Comparison of ENCODE assay signal across 8 mouse cellular contexts in the genomic region with DNA sequence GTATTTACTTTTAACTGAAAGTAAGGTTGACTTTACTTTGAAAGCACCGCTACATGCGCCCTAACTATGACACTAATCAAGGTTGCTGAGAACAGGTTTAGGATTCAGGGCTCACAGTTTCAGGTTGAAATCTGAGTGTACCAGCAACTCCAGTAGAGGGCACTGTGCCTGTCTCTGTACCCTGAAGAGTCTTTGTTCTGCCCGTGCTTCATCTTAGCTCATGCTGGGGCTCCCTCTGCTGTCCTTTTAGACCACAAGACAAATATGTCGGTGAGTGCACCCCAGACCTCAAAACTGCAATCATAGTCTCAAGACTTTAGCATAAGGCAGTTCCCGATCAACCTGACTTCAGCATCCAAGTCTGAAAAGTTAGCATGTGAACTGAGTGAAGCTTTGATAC.
A peak's percentile ranks its signal among the peaks of the same experiment; 100 is the strongest.
DNase-seq lines count a peak whose midpoint lies in the region; ATAC-seq and TF ChIP-seq lines count a peak whose summit lies in the region.

No protein-coding gene starts in this region.

- H3K9ac ChIP-seq in embryonic facial prominence, embryonic 11.5 days (replicated peaks; ENCODE audit: low read length) = no peak overlapping the region
- no peak overlapping the region for H3K9ac ChIP-seq in kidney, embryonic 16.5 days (replicated peaks; ENCODE audit: low read length)
- no peak overlapping the region for H3K9ac ChIP-seq in limb, embryonic 14.5 days (ENCODE audit: low read depth, low read length, severe bottlenecking)

- H3K27me3 ChIP-seq in embryonic facial prominence, embryonic 11.5 days (ENCODE audit: control insufficient read depth, insufficient read depth, low read length) = no peaks in the 10 kb centered on the region
- no peaks in the 10 kb centered on the region for H3K27me3 ChIP-seq in heart, embryonic 10.5 days (ENCODE audit: insufficient read depth, poor library complexity, severe bottlenecking)
- H3K27me3 ChIP-seq in kidney, embryonic 16.5 days (ENCODE audit: insufficient read depth, low read length) = no peaks in the 10 kb centered on the region
- no peaks in the 10 kb centered on the region for H3K27me3 ChIP-seq in limb, embryonic 14.5 days (ENCODE audit: control insufficient read depth, insufficient read depth, low read length)

- no peaks in the 10 kb centered on the region for H3K4me1 ChIP-seq in embryonic facial prominence, embryonic 11.5 days (ENCODE audit: control insufficient read depth, insufficient read depth, low read length)
- H3K4me1 ChIP-seq in heart, embryonic 10.5 days = no peaks in the 10 kb centered on the region
- no peaks in the 10 kb centered on the region for H3K4me1 ChIP-seq in kidney, embryonic 16.5 days (ENCODE audit: insufficient read depth, low read length)
- H3K4me1 ChIP-seq in limb, embryonic 14.5 days (ENCODE audit: control insufficient read depth, insufficient read depth, low read length) = no peaks in the 10 kb centered on the region

- no peak overlapping the region for H3K27ac ChIP-seq in embryonic facial prominence, embryonic 11.5 days (replicated peaks; ENCODE audit: low read depth, low read length)
- no peak overlapping the region for H3K27ac ChIP-seq in heart, embryonic 10.5 days
- no peak overlapping the region for H3K27ac ChIP-seq in kidney, embryonic 16.5 days (ENCODE audit: low read length)
- H3K27ac ChIP-seq in limb, embryonic 14.5 days (replicated peaks; ENCODE audit: low read depth, low read length) = no peak overlapping the region

- no peak overlapping the region for H3K4me2 ChIP-seq in embryonic facial prominence, embryonic 11.5 days (ENCODE audit: low read depth, low read length)
- no peak overlapping the region for H3K4me2 ChIP-seq in kidney, embryonic 16.5 days (replicated peaks; ENCODE audit: low read depth, low read length)
- no peak overlapping the region for H3K4me2 ChIP-seq in limb, embryonic 14.5 days (replicated peaks; ENCODE audit: low read depth, low read length, severe bottlenecking)

- peak; percentile 6 for DNase-seq in A20 (ENCODE audit: low read depth, low spot score)
- peak; percentile 79 for DNase-seq in adrenal gland, postnatal 14 days
- peak; percentile 95 for DNase-seq in embryonic facial prominence, embryonic 11.5 days (ENCODE audit: low spot score)
- peak; percentile 87 for DNase-seq in heart, embryonic 10.5 days (ENCODE audit: low spot score)
- peak; percentile 93 for DNase-seq in limb, embryonic 14.5 days (ENCODE audit: low spot score)
- DNase-seq in naive thymus-derived CD4-positive, alpha-beta T cell, adult 2 months (ENCODE audit: low read depth) = peak; percentile 50
- peak; percentile 73 for DNase-seq in testis, postnatal 10 days (ENCODE audit: low spot score)

- ATAC-seq in embryonic facial prominence, embryonic 11.5 days (replicated peaks; ENCODE audit: insufficient number of reproducible peaks, low FRiP score, low TSS enrichment, low read depth) = peak; percentile 75
- peak; percentile 93 for ATAC-seq in kidney, embryonic 16.5 days (ENCODE audit: low FRiP score, low TSS enrichment)
- peak; percentile 73 for ATAC-seq in limb, embryonic 14.5 days (ENCODE audit: low FRiP score, low read depth)

- 29% methylated on average over 5 of the region's 5 CpGs for WGBS in embryonic facial prominence, embryonic 11.5 days
- 24% methylated on average over 5 of the region's 5 CpGs for WGBS in heart, embryonic 10.5 days
- 26% methylated on average over 5 of the region's 5 CpGs for WGBS in kidney, embryonic 16.5 days
- 28% methylated on average over 5 of the region's 5 CpGs for WGBS in limb, embryonic 14.5 days

- no peaks in the 10 kb centered on the region for H3K36me3 ChIP-seq in embryonic facial prominence, embryonic 11.5 days (replicated peaks; ENCODE audit: control insufficient read depth, insufficient read depth, low read depth, low read length)
- no peaks in the 10 kb centered on the region for H3K36me3 ChIP-seq in heart, embryonic 10.5 days
- H3K36me3 ChIP-seq in kidney, embryonic 16.5 days (ENCODE audit: insufficient read depth, low read length) = no peaks in the 10 kb centered on the region
- H3K36me3 ChIP-seq in limb, embryonic 14.5 days (ENCODE audit: control insufficient read depth, insufficient read depth, low read length) = no peaks in the 10 kb centered on the region

- TF ChIP-seq POLR2A in limb, embryonic 14.5 days (IDR thresholded peaks at IDR 0.05; ENCODE audit: borderline replicate concordance, extremely low read depth, insufficient read depth, insufficient read length) = no peak

- H3K9me3 ChIP-seq in embryonic facial prominence, embryonic 11.5 days (replicated peaks; ENCODE audit: control insufficient read depth, low read length) = no peaks in the 10 kb centered on the region
- no peaks in the 10 kb centered on the region for H3K9me3 ChIP-seq in heart, embryonic 10.5 days
- H3K9me3 ChIP-seq in kidney, embryonic 16.5 days (ENCODE audit: low read length) = no peaks in the 10 kb centered on the region
- H3K9me3 ChIP-seq in limb, embryonic 14.5 days (ENCODE audit: control insufficient read depth, low read length) = no peaks in the 10 kb centered on the region

- H3K4me3 ChIP-seq in embryonic facial prominence, embryonic 11.5 days (ENCODE audit: low read depth, low read length) = no peak overlapping the region
- no peak overlapping the region for H3K4me3 ChIP-seq in heart, embryonic 10.5 days
- no peak overlapping the region for H3K4me3 ChIP-seq in kidney, embryonic 16.5 days (ENCODE audit: low read length)
- no peak overlapping the region for H3K4me3 ChIP-seq in limb, embryonic 14.5 days (replicated peaks; ENCODE audit: low read length)

Comparison
In these comparisons a context has a peak if more than half of its experiments do, and no peak if none do; other contexts are left out.
1. DNase-seq: peak in every context shown above with its lines; median percentile 95 in embryonic facial prominence, embryonic 11.5 days; 93 in limb, embryonic 14.5 days; 87 in heart, embryonic 10.5 days; 79 in adrenal gland, postnatal 14 days; 73 in testis, postnatal 10 days; 50 in naive thymus-derived CD4-positive, alpha-beta T cell, adult 2 months; 6 in A20.